Mouse (Mus musculus): Measurements from ENCODE around the gene Lpar4.

Gene Lpar4

GRCm38 (mm10) chrX:106920175-106920827 lies at the start of gene Lpar4:
Gene Lpar4, plus strand, starts transcription at chrX:106920625.
- DNase-seq (ENCODE audit: low spot score in 2 of 2): no peak

GRCm38 (mm10) chrX:106871426-106871825 lies 49.0 kb upstream of the Lpar4 start:
- DNase-seq (ENCODE audit: low spot score in 2 of 2): no peak

GRCm38 (mm10) chrX:106871894-106872293 lies 48.5 kb upstream of the Lpar4 start:
- DNase-seq (ENCODE audit: low spot score in 2 of 2): no peak

GRCm38 (mm10) chrX:106872315-106872714 lies 48.1 kb upstream of the Lpar4 start:
- DNase-seq (ENCODE audit: low spot score in 2 of 2): no peak

- no peak for DNase-seq (ENCODE audit: low spot score in 2 of 2)
These were observed 22.6 kb upstream of the Lpar4 start for GRCm38 (mm10) chrX:106897707-106898275.

GRCm38 (mm10) chrX:106920828-106921619 lies 599 bp downstream of the Lpar4 start:
- no peak for DNase-seq (ENCODE audit: low spot score in 2 of 2)

GRCm38 (mm10) chrX:106924572-106924971 lies 4.1 kb downstream of the Lpar4 start:
- DNase-seq (ENCODE audit: low spot score in 2 of 2): no peak

- DNase-seq (ENCODE audit: low spot score in 2 of 2): no peak
These were observed 18.9 kb downstream of the Lpar4 start for GRCm38 (mm10) chrX:106939326-106939725.

- no peak for DNase-seq (ENCODE audit: low spot score in 2 of 2)
These were observed 30.1 kb downstream of the Lpar4 start for GRCm38 (mm10) chrX:106950558-106950957.

GRCm38 (mm10) chrX:106951016-106951415 lies 30.6 kb downstream of the Lpar4 start:
- no peak for DNase-seq (ENCODE audit: low spot score in 2 of 2)

GRCm38 (mm10) chrX:106953840-106954239 lies 33.4 kb downstream of the Lpar4 start:
- DNase-seq (ENCODE audit: low spot score in 2 of 2): no peak

GRCm38 (mm10) chrX:106962233-106962632 lies 41.8 kb downstream of the Lpar4 start:
- DNase-seq (ENCODE audit: low spot score in 2 of 2): no peak

GRCm38 (mm10) chrX:106964326-106964725 lies 43.9 kb downstream of the Lpar4 start:
- DNase-seq (ENCODE audit: low spot score in 2 of 2): peak in 1 of 2 experiments; percentile 10

Measured in urinary bladder, adult 18-20 months (tissue).